Mouse (Mus musculus): ENCODE results near the gene Fkbp7.

Fkbp7 gene

GRCm38 (mm10) chr2:76672966-76673392 lies at the start of gene Fkbp7:
TSS of gene Fkbp7 (minus strand) at chr2:76673116.
- DNase-seq: peak; percentile 92 to 93

- no peak for DNase-seq
These were observed 46.7 kb upstream of the Fkbp7 start for GRCm38 (mm10) chr2:76719650-76720049.

GRCm38 (mm10) chr2:76714984-76715383 lies 42.1 kb upstream of the Fkbp7 start:
- no peak for DNase-seq

- DNase-seq: no peak
These were observed 35.6 kb upstream of the Fkbp7 start for GRCm38 (mm10) chr2:76708512-76708911.

- DNase-seq: no peak
These were observed 32.7 kb upstream of the Fkbp7 start for GRCm38 (mm10) chr2:76705655-76706054.

- no peak for DNase-seq
These were observed 29.8 kb upstream of the Fkbp7 start for GRCm38 (mm10) chr2:76702751-76703150.

GRCm38 (mm10) chr2:76702188-76702587 lies 29.3 kb upstream of the Fkbp7 start:
- DNase-seq: no peak

- peak in 1 of 2 experiments; percentile 38 for DNase-seq
These were observed 22.4 kb upstream of the Fkbp7 start for GRCm38 (mm10) chr2:76695290-76695689.

- DNase-seq: no peak
These were observed 20.8 kb upstream of the Fkbp7 start for GRCm38 (mm10) chr2:76693765-76694164.

- DNase-seq: peak; percentile 71 to 85
These were observed 17.7 kb upstream of the Fkbp7 start for GRCm38 (mm10) chr2:76690436-76691204.

GRCm38 (mm10) chr2:76688162-76688561 lies 15.2 kb upstream of the Fkbp7 start:
- DNase-seq: no peak

GRCm38 (mm10) chr2:76687608-76688007 lies 14.7 kb upstream of the Fkbp7 start:
- DNase-seq: no peak

GRCm38 (mm10) chr2:76686986-76687385 lies 14.1 kb upstream of the Fkbp7 start:
- no peak for DNase-seq

GRCm38 (mm10) chr2:76682301-76682700 lies 9.4 kb upstream of the Fkbp7 start:
- no peak for DNase-seq

GRCm38 (mm10) chr2:76676401-76677226 lies 3.7 kb upstream of the Fkbp7 start:
- DNase-seq: no peak

- no peak for DNase-seq
These were observed 3.0 kb upstream of the Fkbp7 start for GRCm38 (mm10) chr2:76675949-76676348.

- DNase-seq: no peak
These were observed 2.5 kb upstream of the Fkbp7 start for GRCm38 (mm10) chr2:76675451-76675850.

- peak; percentile 90 to 91 for DNase-seq
These were observed 2.0 kb upstream of the Fkbp7 start, which contains the start of gene Plekha3 for GRCm38 (mm10) chr2:76674725-76675427. TSS of gene Plekha3 (plus strand) at chr2:76675281.

- DNase-seq: peak; percentile 53 to 71
These were observed 661 bp upstream of the Fkbp7 start for GRCm38 (mm10) chr2:76673472-76674081.

GRCm38 (mm10) chr2:76672134-76672745 lies 676 bp downstream of the Fkbp7 start:
- DNase-seq: no peak

GRCm38 (mm10) chr2:76671641-76672040 lies 1.3 kb downstream of the Fkbp7 start:
- DNase-seq: no peak

GRCm38 (mm10) chr2:76667200-76667599 lies 5.7 kb downstream of the Fkbp7 start:
- no peak for DNase-seq

Measured in lung, postnatal 4 days (tissue).